Mouse (Mus musculus) G1E (cell line): ENCODE results near the gene Nhsl2. TPM values are rescaled to one million over a fixed set of nuclear protein-coding genes. Genes with fewer than 3 reads are reported as not detected.
"Not testable (repeated sequence)": the region's sequence is repeated elsewhere in the genome, so short reads cannot be mapped to it uniquely, and the experiment has no call there.

ENCODE experiments used
- ATAC-seq: 2 replicates; pipeline ENCODE4 v1.8.0; 2016; ENCODE audit warnings: mild to moderate bottlenecking; ENCODE audit not compliant: insufficient number of reproducible peaks, poor library complexity, low FRiP score, severe bottlenecking; ENCODE audit errors: extremely low read depth
- DNase-seq: peaks from one replicate; pipeline ENCODE4 v3.0.0; 2012; ENCODE audit warnings: low spot score
- H3K27me3 ChIP-seq: 2 replicates; pipeline ENCODE4 v1.6.1; 2012; ENCODE audit warnings: mild to moderate bottlenecking, low read length, inconsistent platforms; ENCODE audit not compliant: insufficient read depth
- H3K36me3 ChIP-seq: replicated peaks from 2 replicates; pipeline ENCODE3; 2012; ENCODE audit warnings: mild to moderate bottlenecking, inconsistent platforms
- H3K4me1 ChIP-seq: 2 replicates; pipeline ENCODE4 v1.6.1; 2012; ENCODE audit warnings: low read depth, low read length, inconsistent platforms, mixed read lengths; ENCODE audit not compliant: insufficient read depth
- H3K4me3 ChIP-seq: 2 replicates; pipeline ENCODE4 v1.5.1; 2012; ENCODE audit warnings: low read depth, mild to moderate bottlenecking, inconsistent platforms, low read length, moderate library complexity, mixed read lengths
- H3K9me3 ChIP-seq: replicated peaks from 2 replicates; pipeline ENCODE4 v1.6.1; 2012; ENCODE audit warnings: inconsistent platforms
- CTCF ChIP-seq: IDR thresholded peaks from 2 replicates; pipeline ENCODE4 v1.5.1; 2012; ENCODE audit warnings: low read depth, low read length, inconsistent platforms, mixed read lengths
- GATA1 ChIP-seq: IDR thresholded peaks from 2 replicates; pipeline ENCODE4 v1.6.1; 2012; ENCODE audit warnings: borderline replicate concordance, low read length, inconsistent platforms, mixed read lengths
- GATA2 ChIP-seq: IDR thresholded peaks from 2 replicates; pipeline ENCODE4 v1.6.1; 2012; ENCODE audit warnings: low read depth, low read length, inconsistent platforms, borderline replicate concordance
- POLR2AphosphoS5 ChIP-seq: IDR thresholded peaks from 2 replicates; pipeline ENCODE4 v1.6.1; 2012; ENCODE audit warnings: low read depth, low read length, inconsistent platforms; ENCODE audit not compliant: insufficient replicate concordance
- TAL1 ChIP-seq: conservative IDR thresholded peaks from 2 replicates; pipeline ENCODE4 v1.6.1; 2012; ENCODE audit warnings: low read depth, low read length, inconsistent platforms, mixed read lengths
- polyA plus RNA-seq: library from polyadenylated mRNA; stranded (reverse); fragments of >175 nt; gene quantifications from 2 replicates; pipeline ENCODE4 v1.2.3, GENCODE M21; 2012
- total RNA-seq, 2 experiments: library from RNA; stranded (forward) in 1 of 2; stranded (reverse) in 1 of 2; fragments of 200-1000 nt in 1 of 2; fragments of >200 nt in 1 of 2; fragmentation: Nextera tagmentation in 1 of 2; gene quantifications; 2 replicates each; pipeline ENCODE4 v1.2.3; 2014 to 2017

Gene Nhsl2
- not detected in 2 replicates for total RNA-seq (2014; fragmentation: Nextera tagmentation)
- total RNA-seq (2017) = 0.05 and 0.17 TPM in 2 replicates
- under 0.01 and 0.02 TPM in 2 replicates for polyA plus RNA-seq

GRCm38 (mm10) chrX:101849281-101849821 lies at the start of gene Nhsl2:
TSS of gene Nhsl2 (plus strand) at chrX:101849385.
- H3K27me3 ChIP-seq = no peaks in the 10 kb centered on the region; the same call in 1 of the 2 replicates
- no peaks in the 10 kb centered on the region for H3K9me3 ChIP-seq
- TF ChIP-seq GATA1 (no peak), GATA2 (no peak), TAL1 (no peak), POLR2AphosphoS5 (no peak), CTCF (no peak)
- no peaks in the 10 kb centered on the region for H3K4me1 ChIP-seq
- no peak within 1 kb of the TSS for H3K4me3 ChIP-seq
- no peaks in the 10 kb centered on the region for H3K36me3 ChIP-seq
- no peak for ATAC-seq
- no peak for DNase-seq

- H3K9me3 ChIP-seq = no peaks in the 10 kb centered on the region
- ATAC-seq (no peak), DNase-seq (no peak)
- H3K4me1 ChIP-seq = no peaks in the 10 kb centered on the region
- no peak overlapping the region for H3K4me3 ChIP-seq
- H3K27me3 ChIP-seq = no peaks in the 10 kb centered on the region
- no peaks in the 10 kb centered on the region for H3K36me3 ChIP-seq
- no peak for TF ChIP-seq TAL1
These were observed 43.7 kb upstream of the Nhsl2 start for GRCm38 (mm10) chrX:101805512-101805911.

DNA sequence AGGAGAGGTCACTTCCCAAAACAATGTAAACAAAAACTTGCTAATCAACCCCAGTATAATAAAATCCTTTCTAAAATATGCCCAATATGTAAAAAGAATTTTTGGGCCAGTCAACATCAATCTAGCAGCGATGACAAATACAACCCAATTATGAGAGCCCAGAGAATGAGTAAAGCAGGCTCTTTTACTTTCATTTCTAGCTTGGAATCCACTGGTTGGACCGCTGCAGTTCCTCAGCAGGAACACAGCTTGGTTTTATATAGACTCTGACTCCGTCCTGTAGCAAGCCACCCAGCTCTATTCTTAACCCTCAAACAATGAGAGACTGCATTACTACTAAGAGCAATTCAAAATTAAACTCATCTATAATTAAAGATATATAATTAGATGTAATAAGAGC lies 37.4 kb upstream of the Nhsl2 start:
- no peak for DNase-seq
- no peak for ATAC-seq
- TF ChIP-seq POLR2AphosphoS5 (no peak), TAL1 (no peak), CTCF (no peak), GATA2 (no peak), GATA1 (no peak)
- H3K4me3 ChIP-seq = no peak overlapping the region
- no peaks in the 10 kb centered on the region for H3K9me3 ChIP-seq
- no peaks in the 10 kb centered on the region for H3K36me3 ChIP-seq
- H3K4me1 ChIP-seq = no peaks in the 10 kb centered on the region
- no peaks in the 10 kb centered on the region for H3K27me3 ChIP-seq

DNA sequence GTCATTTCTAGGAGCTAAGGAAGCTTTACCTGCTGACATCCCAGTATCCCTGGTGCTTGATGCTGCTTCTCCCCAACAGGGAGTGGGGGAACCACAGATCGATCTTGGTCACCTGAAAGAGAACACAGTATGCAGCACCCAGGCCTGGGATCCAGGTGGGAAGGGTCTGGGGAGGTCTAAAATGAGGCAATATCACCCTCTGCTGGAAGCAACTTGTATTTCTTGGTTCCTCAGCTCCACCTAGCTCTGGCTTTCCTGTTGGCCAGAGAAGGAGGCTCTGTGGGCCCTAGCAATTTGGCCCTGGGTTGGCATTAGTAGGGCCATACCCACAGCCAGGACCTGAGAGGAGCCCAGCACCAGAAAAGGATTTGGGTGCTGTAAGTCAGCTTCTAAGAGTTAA lies 30.0 kb upstream of the Nhsl2 start:
- TF ChIP-seq GATA2 = no peak
- no peak for TF ChIP-seq GATA1
- TF ChIP-seq CTCF = no peak
- TF ChIP-seq TAL1 = no peak
- TF ChIP-seq POLR2AphosphoS5 = no peak
- ATAC-seq = no peak
- no peak for DNase-seq
- Histone ChIP-seq H3K9me3 (no peaks in the 10 kb centered on the region), H3K4me1 (no peaks in the 10 kb centered on the region), H3K4me3 (no peak overlapping the region), H3K36me3 (no peaks in the 10 kb centered on the region), H3K27me3 (no peaks in the 10 kb centered on the region)

DNA sequence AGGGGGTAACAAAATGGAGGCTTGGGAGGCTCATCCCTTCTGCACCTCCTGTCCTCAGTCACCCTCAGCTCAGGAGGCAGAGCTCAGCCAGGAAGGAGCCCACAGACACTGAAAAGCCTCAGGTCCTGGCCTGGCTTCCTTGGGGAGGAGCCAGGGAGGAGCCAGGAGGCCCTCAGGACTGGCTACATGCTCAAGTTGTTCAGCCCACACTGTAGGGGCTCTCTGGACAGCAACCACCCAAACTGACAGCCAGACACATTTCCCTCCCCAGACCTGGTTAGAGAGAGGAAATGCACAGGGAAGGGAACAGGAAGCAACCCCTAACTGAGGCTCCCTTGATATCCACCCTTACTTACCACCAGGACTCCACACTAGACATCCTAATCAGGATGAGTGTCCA lies 29.2 kb upstream of the Nhsl2 start:
- not testable (repeated sequence) for H3K4me1 ChIP-seq, H3K27me3 ChIP-seq, H3K36me3 ChIP-seq, ATAC-seq, H3K9me3 ChIP-seq, H3K4me3 ChIP-seq, DNase-seq

DNA sequence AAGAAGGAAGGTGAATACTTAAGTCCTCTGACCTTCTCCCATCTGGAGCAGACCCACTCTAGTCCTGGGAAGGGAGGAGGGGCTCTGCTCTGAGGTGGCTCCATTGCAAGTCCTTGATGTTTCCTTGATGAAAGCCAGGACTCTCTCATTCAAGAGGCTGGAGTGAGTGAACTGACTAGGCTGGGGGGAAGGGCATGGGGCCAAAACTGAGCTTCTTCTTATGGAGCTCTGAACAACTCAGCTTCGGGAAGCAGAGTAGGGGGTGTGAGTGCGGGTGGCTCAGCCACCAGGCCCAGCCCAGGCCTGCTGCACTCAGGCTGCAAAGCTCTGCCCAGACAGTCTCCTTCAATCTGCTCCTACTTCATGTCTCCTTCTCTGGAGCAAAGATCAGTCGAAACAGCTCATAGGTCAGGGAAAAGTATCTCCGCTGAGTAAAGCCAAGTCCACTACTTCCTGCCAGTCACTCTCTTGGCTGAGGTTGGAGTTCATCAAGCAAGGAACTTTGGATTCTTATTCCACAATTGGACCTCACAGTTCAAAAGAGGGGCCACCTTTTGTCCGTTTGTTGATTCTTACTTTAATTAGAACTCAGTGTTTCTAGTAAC lies 1.9 kb upstream of the Nhsl2 start:
- H3K36me3 ChIP-seq = no peaks in the 10 kb centered on the region
- H3K4me1 ChIP-seq = no peaks in the 10 kb centered on the region
- no peak for TF ChIP-seq TAL1
- TF ChIP-seq POLR2AphosphoS5 = no peak
- no peak for TF ChIP-seq GATA2
- TF ChIP-seq GATA1 = no peak
- no peaks in the 10 kb centered on the region for H3K9me3 ChIP-seq
- no peak for DNase-seq
- no peak for ATAC-seq
- no peak overlapping the region for H3K4me3 ChIP-seq
- H3K27me3 ChIP-seq = no peaks in the 10 kb centered on the region; the same call in 1 of the 2 replicates

- TF ChIP-seq POLR2AphosphoS5 = no peak
- no peak for TF ChIP-seq TAL1
- TF ChIP-seq GATA1 = no peak
- TF ChIP-seq CTCF = no peak
- TF ChIP-seq GATA2 = no peak
- Histone ChIP-seq H3K27me3 (no peaks in the 10 kb centered on the region; the same call in 1 of the 2 replicates), H3K4me1 (no peaks in the 10 kb centered on the region), H3K4me3 (no peak overlapping the region), H3K9me3 (no peaks in the 10 kb centered on the region), H3K36me3 (no peaks in the 10 kb centered on the region)
- ATAC-seq = no peak
- no peak for DNase-seq
These were observed 841 bp downstream of the Nhsl2 start for GRCm38 (mm10) chrX:101849901-101850551.
